Mouse (Mus musculus): ENCODE measurements around the gene Eps8. TPM values are rescaled to one million over a fixed set of nuclear protein-coding genes. Genes with fewer than 3 reads are reported as not detected.

The Eps8 gene
- total and polyA plus RNA-seq, 3 experiments, result 0.08 to 0.15 TPM; not detected in 1

DNA sequence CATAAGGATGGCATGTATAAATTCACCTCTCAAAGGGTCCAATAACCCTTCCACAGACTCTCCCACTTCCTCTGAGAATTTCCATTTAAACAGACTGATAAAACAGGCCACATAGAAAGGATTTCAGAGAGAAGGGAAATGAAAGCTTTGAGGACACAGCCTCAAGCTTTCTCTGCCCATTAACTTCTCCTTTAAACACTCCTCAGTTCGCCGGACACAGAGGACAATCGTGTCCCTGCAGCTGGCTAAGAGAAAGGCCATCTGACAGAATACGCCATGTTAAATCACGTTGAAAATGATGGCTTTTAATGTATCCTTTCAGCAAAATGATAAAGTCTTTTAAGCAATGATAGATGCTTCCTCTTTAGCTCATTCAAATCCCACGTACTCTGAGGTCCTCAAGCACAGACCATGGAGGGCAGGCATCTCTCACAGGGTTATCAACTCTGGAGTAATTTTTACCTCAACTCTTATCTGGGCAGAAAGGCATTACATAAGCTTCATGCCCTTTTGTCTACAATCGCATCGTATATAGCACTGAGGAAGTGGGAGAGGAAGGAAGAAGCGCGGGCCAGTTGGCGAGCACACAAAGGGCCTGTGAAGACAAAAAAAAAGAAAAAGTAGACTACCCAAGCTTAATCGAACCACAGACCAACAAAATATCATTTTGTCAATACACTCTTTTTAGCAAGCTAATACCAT is 77.9 kb downstream of the Eps8 start:
- no peak for DNase-seq (ENCODE audit: low read depth, low spot score)
- no peaks in the 10 kb centered on the region for H3K27me3 ChIP-seq (ENCODE audit: control insufficient read depth in 1 of 2, insufficient read depth in 2 of 2, low read length in 2 of 2)
- no peaks in the 10 kb centered on the region for H3K4me1 ChIP-seq (ENCODE audit: control insufficient read depth in 1 of 2, insufficient read depth in 2 of 2, low read length in 2 of 2)
- no peaks in the 10 kb centered on the region for H3K9me3 ChIP-seq (replicated peaks; ENCODE audit: insufficient read depth, low read length)
- no peak overlapping the region for H3K9ac ChIP-seq (ENCODE audit: control insufficient read depth, low read depth, low read length, poor library complexity, severe bottlenecking)
- no peak for TF ChIP-seq GATA1 (IDR thresholded peaks at IDR 0.05; ENCODE audit: low read depth, low read length)
- no peak for TF ChIP-seq USF1 (IDR thresholded peaks at IDR 0.05; ENCODE audit: low read depth, low read length)
- TF ChIP-seq TAL1 (IDR thresholded peaks at IDR 0.05; ENCODE audit: low read length), result no peak
- TF ChIP-seq POLR2AphosphoS2 (IDR thresholded peaks at IDR 0.05; ENCODE audit: low read length), result no peak
- TF ChIP-seq ZC3H11A (IDR thresholded peaks at IDR 0.05; ENCODE audit: low read depth, low read length), result no peak
- no peak for TF ChIP-seq JUND (IDR thresholded peaks at IDR 0.05; ENCODE audit: low read depth, low read length)
- TF ChIP-seq CHD2 (IDR thresholded peaks at IDR 0.05; ENCODE audit: low read length), result no peak
- no peak for TF ChIP-seq ZKSCAN1 (IDR thresholded peaks at IDR 0.05; ENCODE audit: low read depth, low read length)
- no peak for TF ChIP-seq TCF12 (IDR thresholded peaks at IDR 0.05; ENCODE audit: low read depth, low read length)
- no peak for TF ChIP-seq MAX (IDR thresholded peaks at IDR 0.05; ENCODE audit: low read length)
- TF ChIP-seq MYB (IDR thresholded peaks at IDR 0.05; ENCODE audit: low read depth, low read length), result no peak
- TF ChIP-seq MAZ (IDR thresholded peaks at IDR 0.05; ENCODE audit: low read depth, low read length), result no peak
- TF ChIP-seq SIN3A (IDR thresholded peaks at IDR 0.05; ENCODE audit: low read length), result no peak
- TF ChIP-seq E2F4 (IDR thresholded peaks at IDR 0.05; ENCODE audit: borderline replicate concordance, low read depth, low read length), result no peak
- TF ChIP-seq BHLHE40 (IDR thresholded peaks at IDR 0.05; ENCODE audit: borderline replicate concordance, low read depth, low read length), result no peak
- TF ChIP-seq SMC3 (IDR thresholded peaks at IDR 0.05; ENCODE audit: low read depth, low read length), result no peak
- TF ChIP-seq EP300 (IDR thresholded peaks at IDR 0.05; ENCODE audit: low read depth in 1 of 2, low read length in 2 of 2), result no peak
- TF ChIP-seq RCOR1 (IDR thresholded peaks at IDR 0.05; ENCODE audit: low read depth, low read length), result no peak
- H3K4me3 ChIP-seq (ENCODE audit: control insufficient read depth in 1 of 2, insufficient read depth in 1 of 2, low read depth in 2 of 2, low read length in 2 of 2), result no peak overlapping the region
- H3K36me3 ChIP-seq (ENCODE audit: control insufficient read depth in 1 of 2, insufficient read depth in 2 of 2, low read length in 2 of 2), result no peaks in the 10 kb centered on the region
- no peak overlapping the region for H3K27ac ChIP-seq (ENCODE audit: control insufficient read depth, low read depth, low read length)
- H3K79me2 ChIP-seq (ENCODE audit: control insufficient read depth, insufficient read depth, low read length, poor library complexity), result no peaks in the 10 kb centered on the region

DNA sequence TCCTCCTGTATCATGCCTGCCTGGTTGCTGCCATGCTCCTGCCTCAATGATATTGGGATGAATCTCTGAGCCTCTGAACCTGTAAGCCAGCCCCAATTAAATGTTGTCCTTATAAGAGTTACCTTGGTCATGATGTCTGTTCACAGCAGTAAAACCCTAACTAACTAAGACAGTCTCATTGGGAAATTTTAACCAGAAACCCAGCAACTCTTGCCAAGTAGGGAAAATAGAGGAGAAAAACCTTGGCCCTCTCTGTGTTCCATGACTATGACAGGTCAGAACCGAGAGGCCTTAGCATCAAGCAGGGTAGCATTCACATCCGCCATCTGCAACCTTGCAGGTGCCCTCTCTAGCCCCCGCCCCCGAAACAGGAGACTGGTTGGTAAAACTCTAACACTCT is 78.6 kb downstream of the Eps8 start:
- no peak for DNase-seq (ENCODE audit: low read depth, low spot score)
- no peak overlapping the region for H3K9ac ChIP-seq (ENCODE audit: control insufficient read depth, low read depth, low read length, poor library complexity, severe bottlenecking)
- no peaks in the 10 kb centered on the region for H3K79me2 ChIP-seq (ENCODE audit: control insufficient read depth, insufficient read depth, low read length, poor library complexity)
- H3K36me3 ChIP-seq (ENCODE audit: control insufficient read depth in 1 of 2, insufficient read depth in 2 of 2, low read length in 2 of 2), result no peaks in the 10 kb centered on the region
- no peaks in the 10 kb centered on the region for H3K9me3 ChIP-seq (replicated peaks; ENCODE audit: insufficient read depth, low read length)
- TF ChIP-seq POLR2AphosphoS5 (IDR thresholded peaks at IDR 0.05; ENCODE audit: borderline replicate concordance, low read depth, low read length) (no peak), MEF2A (IDR thresholded peaks at IDR 0.05; ENCODE audit: extremely low read depth, insufficient replicate concordance, low read depth, low read length, poor library complexity, severe bottlenecking) (no peak)
- no peak overlapping the region for H3K27ac ChIP-seq (ENCODE audit: control insufficient read depth, low read depth, low read length)
- H3K4me3 ChIP-seq (ENCODE audit: control insufficient read depth in 1 of 2, insufficient read depth in 1 of 2, low read depth in 2 of 2, low read length in 2 of 2), result no peak overlapping the region
- H3K4me1 ChIP-seq (ENCODE audit: control insufficient read depth in 1 of 2, insufficient read depth in 2 of 2, low read length in 2 of 2), result no peaks in the 10 kb centered on the region
- no peaks in the 10 kb centered on the region for H3K27me3 ChIP-seq (ENCODE audit: control insufficient read depth in 1 of 2, insufficient read depth in 2 of 2, low read length in 2 of 2)
